In genomic region chr12:111150236-111150596, GRCm38 (mm10) we compare ENCODE assay signal across 13 mouse cellular contexts. TPM values are rescaled to one million over a fixed set of nuclear protein-coding genes. Genes with fewer than 3 reads are reported as not detected.
A peak's percentile ranks its signal among the peaks of the same experiment; 100 is the strongest.
DNase-seq lines count a peak whose midpoint lies in the region; ATAC-seq lines count a peak whose summit lies in the region.
"Had no signal": no experiment of that assay in that cellular context is flagged by ENCODE, and none has a peak within 500 bp of the region (broad histone marks: within the 10 kb centered on the region; RNA-seq: fewer than 3 reads in every experiment).

No protein-coding gene starts in this region.

- no peak; the same call in 1 of the 2 replicates for ATAC-seq in stomach, embryonic 15.5 days (ENCODE audit: insufficient read depth, low FRiP score, low read depth)
- no peak for ATAC-seq in frontal cortex, adult (ENCODE audit: low TSS enrichment)
- no peak for ATAC-seq in forebrain, embryonic 13.5 days

- no peak overlapping the region for H3K27ac ChIP-seq in stomach, embryonic 15.5 days
- H3K27ac ChIP-seq in forebrain, embryonic 13.5 days: no peak overlapping the region

- no peaks in the 10 kb centered on the region for H3K27me3 ChIP-seq in stomach, embryonic 15.5 days (replicated peaks)
- H3K27me3 ChIP-seq in forebrain, embryonic 13.5 days: no peaks in the 10 kb centered on the region

- no peaks in the 10 kb centered on the region for H3K36me3 ChIP-seq in stomach, embryonic 15.5 days
- H3K36me3 ChIP-seq in forebrain, embryonic 13.5 days (ENCODE audit: poor library complexity, severe bottlenecking): no peaks in the 10 kb centered on the region

- peaks cover 4% of the 10 kb centered on the region; the same call in 1 of the 2 replicates for H3K4me1 ChIP-seq in stomach, embryonic 15.5 days
- H3K4me1 ChIP-seq in forebrain, embryonic 13.5 days: peaks cover 16% of the 10 kb centered on the region

- no peak overlapping the region for H3K4me3 ChIP-seq in stomach, embryonic 15.5 days (replicated peaks)
- H3K4me3 ChIP-seq in forebrain, embryonic 13.5 days: no peak overlapping the region

- peak; percentile 39 for DNase-seq in embryo, embryonic 11 days
- no peak for DNase-seq in embryo, embryonic 9.5 days (ENCODE audit: extremely low spot score)
- DNase-seq in ZHBTc4 (ENCODE audit: low read depth, low spot score): peak; percentile 67
- DNase-seq in liver: peak; percentile 75
- DNase-seq in frontal cortex, adult 2 months (ENCODE audit: extremely low spot score in 1 of 2, low spot score in 1 of 2): no peak
- DNase-seq: cerebellum, postnatal 25 days; heart, postnatal 10 days; right cerebral cortex, adult 18-20 months had no signal

- H3K9me3 ChIP-seq in stomach, embryonic 15.5 days: no peaks in the 10 kb centered on the region
- no peaks in the 10 kb centered on the region for H3K9me3 ChIP-seq in forebrain, embryonic 13.5 days (replicated peaks)

- H3K4me2 ChIP-seq in stomach, embryonic 15.5 days: peak overlapping the region; percentile 24; the same call in 1 of the 2 replicates
- H3K4me2 ChIP-seq in forebrain, embryonic 13.5 days: no peak overlapping the region

- H3K9ac ChIP-seq in stomach, embryonic 15.5 days: no peak overlapping the region
- H3K9ac ChIP-seq in forebrain, embryonic 13.5 days: no peak overlapping the region

- WGBS in stomach, embryonic 15.5 days: 6% methylated on average over 6 of the region's 6 CpGs
- WGBS in forebrain, embryonic 13.5 days: 9% methylated on average over 6 of the region's 6 CpGs

RNA-seq across cellular contexts. Expression of gene Traf3, which starts 16.0 kb away (rescaled TPM):
- polyA plus RNA-seq in stomach, embryonic 15.5 days (2015; fragmentation: Nextera tagmentation; extraction: Ambion mirVana): 8.1 and 8.4 TPM in 2 replicates
- polyA plus RNA-seq in forebrain, embryonic 13.5 days (2015; fragmentation: Nextera tagmentation; extraction: Ambion mirVana): 12.8 and 17.2 TPM in 2 replicates
- 28.0 and 28.5 TPM in 2 replicates for polyA plus RNA-seq in frontal cortex, adult 2 months (2012; rRNA removed)

RNA-seq across cellular contexts. Expression of gene 4930595D18Rik, which starts 34.1 kb away (rescaled TPM):
- not detected in 2 replicates for polyA plus RNA-seq in stomach, embryonic 15.5 days (2015; fragmentation: Nextera tagmentation; extraction: Ambion mirVana)
- polyA plus RNA-seq in forebrain, embryonic 13.5 days (2015; fragmentation: Nextera tagmentation; extraction: Ambion mirVana): 0.21 TPM in 1 of 2 replicates, not detected in the other
- not detected in 2 replicates for polyA plus RNA-seq in frontal cortex, adult 2 months (2012; rRNA removed)
- polyA plus RNA-seq: adrenal gland, adult 2 months; C2C12 had no signal

Comparison
In these comparisons a context has a peak if more than half of its experiments do, and no peak if none do; other contexts are left out.
1. DNase-seq: peak in embryo, embryonic 11 days (single experiment), ZHBTc4 (single experiment) and liver (single experiment); none in embryo, embryonic 9.5 days (single experiment) and frontal cortex, adult 2 months (0 of 2).